Mouse (Mus musculus) embryonic fibroblast, embryonic 13.5 days (primary cell): ENCODE results near the gene Npw.

Experiments used
- CTCF ChIP-seq: IDR thresholded peaks from 2 replicates; pipeline ENCODE4 v1.5.1; 2011; ENCODE audit warnings: mild to moderate bottlenecking, control low read depth, low read length, moderate library complexity, borderline replicate concordance; ENCODE audit not compliant: insufficient read depth
- POLR2A ChIP-seq: IDR thresholded peaks from 2 replicates; pipeline ENCODE4 v1.6.1; 2011; ENCODE audit warnings: low read depth, mild to moderate bottlenecking, control low read depth, low read length, moderate library complexity

DNA sequence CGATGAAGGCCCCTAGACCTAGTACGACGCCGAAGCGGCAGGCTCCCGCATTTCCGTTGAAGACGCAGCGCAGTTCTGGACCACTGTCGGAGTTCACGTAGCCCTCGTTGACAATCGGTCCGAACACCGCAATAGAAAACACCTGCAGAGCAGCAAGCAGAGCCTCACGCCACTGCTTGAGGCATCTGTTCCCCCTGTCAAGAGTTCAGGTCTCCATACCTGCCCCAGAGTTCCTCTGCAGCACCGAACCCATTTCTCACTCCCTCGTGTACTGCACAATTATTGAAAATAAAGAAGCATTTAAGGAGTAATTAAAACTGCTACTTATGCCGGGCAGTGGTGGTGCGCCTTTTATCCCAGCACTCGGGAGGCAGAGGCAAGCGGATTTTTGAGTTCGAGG, 29.3 kb upstream of the Npw start:
- TF ChIP-seq POLR2A, result no peak
- TF ChIP-seq CTCF, result no peak
